Mouse (Mus musculus) heart, postnatal 10 days (tissue): Measurements from ENCODE around the gene Ercc6. TPM values are rescaled to one million over a fixed set of nuclear protein-coding genes. Genes with fewer than 3 reads are reported as not detected.
A peak's percentile ranks its signal among the peaks of the same experiment; 100 is the strongest.

Experiments
- DNase-seq, 2 experiments: peaks; one replicate each; pipeline ENCODE4 v3.0.0; 2021
- intact Hi-C: fragments of 180-260 bp; cut with DNase I; formaldehyde crosslinking; loops from one replicate; pipeline ENCODE4 v1.15.1; 2025
- total RNA-seq, 2 experiments: library from RNA; stranded (reverse); gene quantifications; 2 replicates each; pipeline ENCODE4 v1.2.3; 2021

Gene Ercc6
- total RNA-seq, 2 experiments from 2014 or later = 7.0 to 7.3 TPM

DNA sequence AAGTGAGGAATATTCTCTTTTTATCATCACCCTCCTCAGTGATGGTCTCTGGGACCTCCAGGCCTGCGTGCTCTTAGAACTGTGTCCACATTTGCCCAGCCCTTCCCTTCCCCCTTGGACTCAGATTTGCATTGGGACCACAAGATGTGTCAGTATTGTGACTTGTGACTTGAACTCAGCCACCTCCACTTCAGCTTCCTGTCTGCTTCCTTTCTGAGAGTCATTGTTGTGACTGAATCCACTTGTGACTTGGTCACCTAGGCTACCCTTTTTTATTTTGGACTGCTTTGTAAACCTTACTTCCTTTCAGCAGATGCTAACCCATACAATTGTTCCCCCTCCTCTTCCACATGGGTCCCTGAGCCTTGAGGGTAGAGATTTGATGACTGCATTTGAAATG, 2.8 kb downstream of the Ercc6 start:
- DNase-seq = no peak
- intact Hi-C loops = no loop called here

DNA sequence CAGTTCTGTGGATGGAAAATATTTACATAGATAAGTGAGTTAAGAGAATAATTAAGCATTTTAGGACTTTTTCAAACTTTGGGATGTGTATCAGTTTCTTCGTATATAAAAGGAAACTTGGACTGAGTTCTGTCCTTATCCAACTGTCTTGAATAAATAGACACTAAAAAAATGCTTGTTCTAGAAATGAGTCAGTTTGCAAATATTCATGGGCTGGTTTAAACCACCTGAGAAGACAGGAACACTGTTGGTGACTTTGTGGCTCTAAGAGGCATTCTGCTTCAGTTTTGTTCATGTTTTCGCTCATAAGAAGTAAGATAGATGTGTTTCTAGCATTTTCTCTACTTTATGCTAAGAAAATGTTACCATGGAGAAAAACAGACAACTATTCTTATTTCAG, 5.2 kb downstream of the Ercc6 start:
- intact Hi-C loops = no loop called here
- no peak for DNase-seq

DNA sequence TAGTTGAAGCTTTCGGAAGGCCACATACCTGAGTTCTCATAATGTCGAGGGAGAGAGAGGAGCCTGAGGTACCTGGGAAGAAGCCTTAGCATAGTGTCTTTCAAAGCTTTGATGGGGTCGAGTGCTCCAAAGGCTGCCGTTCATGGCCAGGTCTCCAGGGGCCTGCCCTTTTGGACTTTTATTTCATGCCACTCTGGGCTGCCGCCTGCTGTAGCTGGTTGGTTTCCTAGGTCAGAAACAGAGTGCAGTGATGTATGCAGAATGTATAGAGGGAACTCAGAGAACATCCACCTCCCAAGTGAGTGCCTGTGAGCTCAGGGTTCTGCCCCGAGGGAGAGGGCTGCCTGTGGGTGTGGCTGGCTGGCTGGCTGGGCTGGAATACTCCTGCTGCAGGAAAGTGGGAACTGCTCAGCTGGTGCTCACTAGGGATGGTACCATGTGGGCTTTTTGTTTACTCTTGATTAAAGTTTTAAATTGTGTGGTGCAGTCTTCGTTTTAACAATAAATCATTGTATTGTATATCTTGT, 7.1 kb downstream of the Ercc6 start:
- no peak for DNase-seq
- intact Hi-C loops = no loop called here

DNA sequence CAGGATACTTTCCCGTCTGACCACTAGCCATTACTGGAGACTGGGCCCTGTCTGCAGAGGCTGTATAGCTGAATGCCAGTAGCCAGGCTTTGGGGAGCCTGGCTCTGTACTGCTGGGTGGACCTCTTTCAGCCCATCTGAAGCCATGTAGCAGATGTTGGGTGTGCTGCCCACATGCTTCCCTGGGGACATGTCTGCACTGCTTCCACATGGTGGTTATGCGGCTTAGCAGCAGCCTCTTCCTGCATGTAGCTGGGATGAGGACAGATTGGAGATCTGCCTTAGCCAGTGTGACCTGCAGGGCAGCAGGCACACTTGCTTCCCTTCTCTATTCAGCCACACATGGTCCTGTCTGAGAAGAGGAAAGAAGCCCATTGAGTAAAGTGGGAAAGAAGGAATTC, 9.0 kb downstream of the Ercc6 start:
- intact Hi-C loops = no loop called here
- no peak for DNase-seq

DNA sequence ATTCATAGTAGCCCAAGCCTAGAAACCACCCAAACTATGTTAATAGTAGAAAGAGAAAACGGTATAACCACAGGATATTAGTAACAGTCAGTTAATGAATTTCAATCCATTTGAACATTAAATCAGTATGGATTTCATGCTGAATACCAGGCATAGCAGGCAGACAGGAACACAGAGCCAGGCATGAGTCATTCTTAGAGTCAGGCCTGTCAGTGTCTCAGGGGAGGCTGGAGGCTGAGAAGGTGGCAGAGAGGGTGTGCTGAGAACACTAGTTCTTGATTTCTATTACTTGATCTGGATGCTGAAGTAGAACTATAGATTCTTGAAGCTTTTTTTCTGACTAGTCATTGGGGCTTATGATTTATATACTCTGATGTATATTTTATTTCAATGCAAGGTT, 10.8 kb downstream of the Ercc6 start:
- intact Hi-C loops = no loop called here
- DNase-seq = no peak

GRCm38 (mm10) chr14:32525996-32526705, 12.8 kb downstream of the Ercc6 start:
- intact Hi-C loops = no loop called here

GRCm38 (mm10) chr14:32527211-32527610, 13.9 kb downstream of the Ercc6 start:
- intact Hi-C loops = no loop called here

More at GRCm38 (mm10) chr14:32525996-32526705, 12.8 kb downstream of the Ercc6 start:
- DNase-seq = no peak

DNA sequence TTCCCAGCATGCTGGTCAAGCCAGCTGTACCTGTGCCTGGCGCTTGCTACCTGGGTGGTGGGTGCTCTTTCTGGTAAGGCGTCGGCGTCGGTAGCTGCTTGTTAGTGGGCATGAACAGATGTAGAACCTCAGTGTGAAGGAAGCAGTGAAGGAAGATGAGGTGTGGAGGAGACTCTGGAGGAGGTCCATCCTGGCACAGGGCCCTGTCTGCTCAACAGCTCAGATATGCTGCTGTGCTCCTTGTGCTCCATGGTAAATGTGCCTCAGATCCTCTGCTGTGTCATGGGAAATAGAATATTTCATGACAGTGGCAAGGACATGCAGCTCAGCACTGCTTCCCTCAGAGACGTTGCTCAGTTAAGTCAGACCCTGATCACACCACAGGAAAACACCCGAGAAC, 15.7 kb downstream of the Ercc6 start:
- intact Hi-C loops = no loop called here
- DNase-seq = no peak

More at GRCm38 (mm10) chr14:32527211-32527610, 13.9 kb downstream of the Ercc6 start:
- no peak for DNase-seq

DNA sequence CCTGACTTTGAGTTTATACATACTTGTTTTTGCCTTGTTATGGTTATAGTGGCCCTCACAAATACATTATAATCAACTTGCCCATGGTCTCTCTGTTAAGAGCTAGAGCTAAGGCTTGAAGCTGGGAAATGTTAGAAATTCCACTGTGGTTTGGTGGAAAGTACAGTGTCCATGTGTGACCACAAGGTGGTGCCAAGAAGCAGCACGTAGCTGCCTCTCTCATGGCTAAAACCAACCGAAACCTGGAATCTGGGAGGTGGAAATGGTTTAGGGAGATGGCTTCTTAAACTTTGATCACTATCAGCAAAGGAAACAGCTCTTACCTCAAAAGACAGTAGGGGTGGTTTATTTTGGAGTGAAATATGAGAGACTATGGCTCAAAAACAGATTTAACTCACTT, 17.6 kb downstream of the Ercc6 start:
- intact Hi-C loops = loop anchor here (1.0 to 10.0 kb wide), 4 partner anchors 56 to 674 kb away; no protein-coding TSS in a partner anchor
- DNase-seq = peak; percentile 53 to 59

DNA sequence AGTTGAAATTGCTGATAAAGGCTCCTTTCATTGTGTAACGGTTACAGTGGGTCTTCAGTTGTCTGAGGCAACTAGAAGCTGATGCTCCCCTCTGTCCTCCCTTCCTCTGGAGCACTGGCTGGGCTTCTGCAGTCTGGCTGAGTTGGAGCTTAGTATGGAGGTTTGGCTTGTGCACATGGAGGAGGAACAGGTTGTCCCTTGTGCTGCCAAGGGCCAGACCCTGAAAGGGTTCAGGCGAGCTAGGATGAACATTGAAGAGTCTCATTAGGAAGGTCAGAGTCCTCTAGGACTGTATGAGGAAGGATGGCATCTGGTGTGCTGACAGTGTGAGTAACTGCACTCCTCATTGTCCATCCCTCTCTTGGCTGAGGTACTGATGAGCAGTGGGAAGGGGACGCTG, 18.1 kb downstream of the Ercc6 start:
- intact Hi-C loops = loop anchor here (1.0 to 10.0 kb wide), 4 partner anchors 56 to 673 kb away; no protein-coding TSS in a partner anchor
- no peak for DNase-seq

DNA sequence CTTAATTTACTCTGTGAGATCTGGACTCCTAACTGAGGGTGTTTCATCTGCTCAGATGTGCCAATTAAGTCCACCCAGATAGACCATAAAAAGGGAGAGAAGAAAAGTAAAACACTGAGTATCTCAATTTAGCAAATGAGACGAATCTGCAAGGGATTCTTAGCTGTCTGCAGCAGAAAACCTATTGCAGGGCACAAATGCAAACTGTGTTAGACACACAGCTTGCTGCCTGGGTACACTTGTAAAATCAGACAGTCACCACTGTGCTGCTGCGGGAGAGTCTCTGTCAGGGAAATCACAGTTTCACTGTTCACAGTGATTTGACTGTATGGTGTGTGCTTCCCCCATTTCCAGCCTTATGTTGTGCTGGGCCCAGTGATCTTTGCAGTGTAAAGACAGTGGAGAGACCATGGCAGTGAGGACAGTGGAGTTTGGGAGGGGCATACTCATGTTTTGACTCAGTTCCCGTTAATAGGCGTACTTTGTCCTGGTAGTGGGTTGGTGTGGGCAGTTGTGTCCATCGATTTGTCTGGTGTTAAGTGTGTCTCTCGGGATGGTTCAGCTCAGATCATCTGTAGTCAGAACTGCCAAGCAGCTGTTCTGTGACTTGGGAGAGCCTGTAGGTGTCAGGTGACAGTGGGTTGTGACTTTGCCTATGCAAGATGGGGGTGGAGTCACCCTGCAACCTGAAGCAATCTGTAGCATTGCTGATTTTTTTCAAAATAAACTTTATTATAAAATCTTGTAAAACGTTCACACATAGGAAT, 19.2 kb downstream of the Ercc6 start:
- intact Hi-C loops = loop anchor here (10.0 kb wide), 3 partner anchors 432 to 672 kb away; no protein-coding TSS in a partner anchor
- no peak for DNase-seq

GRCm38 (mm10) chr14:32533148-32533520, 19.8 kb downstream of the Ercc6 start:
- DNase-seq = no peak

DNA sequence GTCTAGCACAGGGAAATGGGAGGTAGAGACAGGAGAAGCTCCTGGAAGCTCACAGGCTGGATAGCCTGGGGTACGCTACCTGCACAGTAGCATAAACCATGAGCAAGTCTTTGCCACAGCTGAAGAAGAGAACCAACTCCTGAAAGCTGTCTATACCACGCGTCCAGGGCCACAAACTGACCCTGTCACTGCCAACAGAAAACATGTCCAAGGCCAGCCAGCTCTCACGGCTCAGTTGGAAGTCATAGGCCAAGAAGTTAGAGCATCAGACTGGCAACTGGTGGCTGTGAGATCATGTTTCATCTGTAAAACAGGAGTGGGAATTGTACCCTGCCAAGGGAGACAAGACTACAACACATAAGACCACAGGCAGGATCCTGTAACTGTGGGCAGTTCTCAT, 20.3 kb downstream of the Ercc6 start:
- intact Hi-C loops = loop anchor here (10.0 kb wide), 3 partner anchors 431 to 671 kb away; no protein-coding TSS in a partner anchor
- no peak for DNase-seq

More at GRCm38 (mm10) chr14:32533148-32533520, 19.8 kb downstream of the Ercc6 start:
- intact Hi-C loops = loop anchor here (10.0 kb wide), 3 partner anchors 432 to 672 kb away; no protein-coding TSS in a partner anchor

GRCm38 (mm10) chr14:32534137-32534536, 20.8 kb downstream of the Ercc6 start:
- intact Hi-C loops = loop anchor here (10.0 kb wide), 3 partner anchors 431 to 671 kb away; no protein-coding TSS in a partner anchor
- peak in 1 of 2 experiments; percentile 27 for DNase-seq

DNA sequence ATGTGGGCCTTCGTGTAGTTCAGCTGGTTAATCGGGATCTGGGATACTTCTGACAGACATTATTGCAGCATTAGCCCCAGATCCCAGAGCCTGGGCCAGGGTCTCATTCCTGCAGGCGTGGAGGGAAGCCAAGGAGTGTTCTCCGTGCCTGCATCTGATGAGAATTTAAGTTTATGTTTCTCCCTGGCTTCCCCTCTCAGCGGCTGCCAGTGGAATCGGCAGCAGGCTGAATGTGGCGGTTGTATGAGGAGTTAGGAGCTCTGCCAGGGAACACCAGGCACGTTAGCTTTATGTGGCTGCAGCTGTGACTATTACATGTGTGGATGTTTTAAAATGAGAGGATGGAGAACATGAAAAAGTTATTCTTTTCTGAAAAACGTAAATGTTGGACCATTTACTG, 23.4 kb downstream of the Ercc6 start:
- no peak for DNase-seq
- intact Hi-C loops = loop anchor here (10.0 kb wide), 3 partner anchors 428 to 668 kb away; no protein-coding TSS in a partner anchor

DNA sequence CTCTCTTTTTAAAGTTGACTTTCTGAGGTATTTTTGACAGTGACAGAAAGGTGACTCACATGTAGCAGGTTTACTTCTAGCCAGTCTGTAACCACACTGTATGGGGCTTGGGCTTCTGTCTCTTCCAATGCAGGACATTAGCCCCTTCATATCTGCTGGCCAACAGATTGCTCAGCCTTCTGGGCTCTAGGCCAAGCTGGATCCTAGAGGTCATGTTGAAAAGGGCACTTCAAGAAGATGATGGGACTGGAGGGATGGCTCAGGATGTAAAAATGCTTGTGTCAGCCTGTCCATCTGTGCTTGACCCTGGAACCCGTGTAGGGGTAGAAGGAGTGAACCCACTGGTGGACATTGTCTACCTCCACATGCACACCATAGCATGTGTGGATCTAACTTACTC, 24.8 kb downstream of the Ercc6 start:
- intact Hi-C loops = loop anchor here (10.0 kb wide), 3 partner anchors 427 to 667 kb away; no protein-coding TSS in a partner anchor
- no peak for DNase-seq

DNA sequence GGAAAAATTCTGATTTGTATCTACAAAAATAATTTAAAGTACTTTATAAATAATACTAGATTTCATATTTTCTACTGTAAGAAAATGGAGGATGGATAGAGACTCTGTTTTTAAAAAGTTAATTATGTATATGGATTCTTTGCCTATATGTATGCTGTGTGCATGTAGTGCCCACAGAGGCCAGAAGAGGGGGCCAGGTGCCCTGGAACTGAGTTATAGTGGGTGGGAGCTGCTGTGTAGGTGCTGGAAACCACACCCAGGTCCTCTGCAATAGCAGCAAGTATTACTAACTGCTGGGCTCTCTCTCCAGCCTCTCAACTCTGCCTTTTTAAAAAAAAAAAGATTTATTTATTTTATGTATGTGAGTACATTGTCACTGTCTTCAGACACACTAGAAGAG, 29.8 kb downstream of the Ercc6 start:
- intact Hi-C loops = no loop called here
- DNase-seq = no peak

- intact Hi-C loops = no loop called here
- no peak for DNase-seq
These were observed 33.4 kb downstream of the Ercc6 start for GRCm38 (mm10) chr14:32546676-32547075.

GRCm38 (mm10) chr14:32551854-32552253, 38.5 kb downstream of the Ercc6 start:
- intact Hi-C loops = no loop called here
- DNase-seq = no peak

DNA sequence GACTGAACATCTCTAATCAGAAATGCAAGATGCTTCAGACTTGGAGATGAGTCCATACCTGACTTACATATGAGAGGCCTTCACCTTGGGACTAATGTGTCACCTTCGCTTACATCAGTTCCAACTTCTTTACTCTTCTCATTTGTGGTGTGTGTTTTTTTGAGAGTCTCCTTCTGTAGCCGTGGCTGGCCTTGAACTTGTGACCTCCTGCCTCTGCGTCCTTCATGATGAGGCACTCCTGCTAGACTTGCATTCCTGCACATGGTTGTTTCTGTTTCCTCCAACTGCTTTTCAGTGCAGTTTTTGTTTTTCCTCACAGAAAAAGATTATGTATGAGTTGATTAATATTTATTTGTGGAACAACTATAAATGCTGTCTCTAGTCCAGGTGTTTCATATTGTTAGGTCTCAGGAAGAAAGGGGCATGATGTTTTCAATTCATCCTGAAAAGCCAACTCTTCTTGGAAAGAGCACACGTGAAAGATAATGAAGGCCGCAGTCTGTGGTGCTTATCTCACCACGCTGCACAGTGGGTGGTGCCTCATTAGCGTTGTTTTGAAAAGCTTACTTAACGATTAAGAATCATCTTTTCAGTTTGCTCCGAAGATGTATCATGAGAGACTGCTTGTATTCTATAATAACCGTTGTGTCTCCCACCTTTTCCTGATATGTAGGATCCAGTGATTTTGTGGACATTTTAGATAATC, 40.0 kb downstream of the Ercc6 start:
- DNase-seq = no peak
- intact Hi-C loops = no loop called here
